Mouse (Mus musculus) heart, embryonic 14.5 days (tissue): ENCODE results near the gene Pan3. TPM values are rescaled to one million over a fixed set of nuclear protein-coding genes. Genes with fewer than 3 reads are reported as not detected.
"Not testable (repeated sequence)": the region's sequence is repeated elsewhere in the genome, so short reads cannot be mapped to it uniquely, and the experiment has no call there.

Experiments used
- ATAC-seq: fragments of 200-750 bp; cut with Nextera tagmentation; 2 replicates; pipeline ENCODE4 v1.8.0; 2017; ENCODE audit warnings: low read depth, moderate TSS enrichment; ENCODE audit not compliant: insufficient number of reproducible peaks, insufficient read depth, low FRiP score
- H3K27ac ChIP-seq, 2 experiments: fragments of 200-500 bp in 1 of 2; fragments of 300-500 bp in 1 of 2; sonication (generic) in 1 of 2; replicated peaks in 1 of 2; 2 replicates each; pipeline ENCODE4 v1.5.1; 2012 to 2014; ENCODE audit warnings: low read depth in 2 of 2, low read length in 2 of 2, control low read depth in 1 of 2, mild to moderate bottlenecking in 1 of 2, mixed read lengths in 1 of 2; ENCODE audit not compliant: control insufficient read depth in 1 of 2, insufficient read depth in 1 of 2
- H3K27me3 ChIP-seq: fragments of 300-500 bp; sonication (generic); 2 replicates; pipeline ENCODE4 v1.6.1; 2014; ENCODE audit warnings: mild to moderate bottlenecking, low read length, control low read depth; ENCODE audit not compliant: control insufficient read depth, insufficient read depth
- H3K36me3 ChIP-seq: fragments of 300-500 bp; sonication (generic); 2 replicates; pipeline ENCODE4 v1.6.1; 2014; ENCODE audit warnings: mild to moderate bottlenecking, control low read depth, low read length, mixed read lengths; ENCODE audit not compliant: control insufficient read depth, insufficient read depth
- H3K4me1 ChIP-seq, 2 experiments: fragments of 200-500 bp in 1 of 2; fragments of 300-500 bp in 1 of 2; sonication (generic) in 1 of 2; 2 replicates each; pipeline ENCODE4 v1.6.1; 2012 to 2014; ENCODE audit warnings: low read length in 2 of 2, control low read depth in 1 of 2, mixed read lengths in 1 of 2; ENCODE audit not compliant: control insufficient read depth in 2 of 2, insufficient read depth in 2 of 2
- H3K4me2 ChIP-seq: fragments of 300-500 bp; sonication (generic); 2 replicates; pipeline ENCODE4 v1.6.1; 2014; ENCODE audit warnings: mild to moderate bottlenecking, low read length
- H3K4me3 ChIP-seq, 2 experiments: fragments of 200-500 bp in 1 of 2; fragments of 300-500 bp in 1 of 2; sonication (generic) in 1 of 2; 2 replicates each; pipeline ENCODE4 v1.5.1; 2012 to 2014; ENCODE audit warnings: low read length in 2 of 2, mild to moderate bottlenecking in 2 of 2, control low read depth in 1 of 2, low read depth in 1 of 2, moderate library complexity in 1 of 2; ENCODE audit not compliant: control insufficient read depth in 1 of 2, insufficient read depth in 1 of 2
- H3K9ac ChIP-seq: fragments of 300-500 bp; sonication (generic); 2 replicates; pipeline ENCODE4 v1.6.1; 2014; ENCODE audit warnings: mild to moderate bottlenecking, low read length
- H3K9me3 ChIP-seq: fragments of 300-500 bp; sonication (generic); 2 replicates; pipeline ENCODE4 v1.6.1; 2016; ENCODE audit warnings: low read length, control low read depth; ENCODE audit not compliant: control insufficient read depth
- WGBS: fragments of 180-500 bp; shearing (Covaris S2); extraction: QIAGEN DNeasy Blood & Tissue Kit; methylation state at CpG from one replicate; pipeline ENCODE4 v1.1.7; 2014; 5-methylcytosine and 5-hydroxymethylcytosine counted together
- polyA plus RNA-seq: library from polyadenylated mRNA; unstranded; fragments of >200 nt; fragmentation: Nextera tagmentation; extraction: Ambion mirVana; gene quantifications from 2 replicates; pipeline ENCODE4 v1.2.1, GENCODE M21; 2014

The Pan3 gene
- polyA plus RNA-seq, 1 experiment from 2014 or later, result 55.8 TPM

DNA sequence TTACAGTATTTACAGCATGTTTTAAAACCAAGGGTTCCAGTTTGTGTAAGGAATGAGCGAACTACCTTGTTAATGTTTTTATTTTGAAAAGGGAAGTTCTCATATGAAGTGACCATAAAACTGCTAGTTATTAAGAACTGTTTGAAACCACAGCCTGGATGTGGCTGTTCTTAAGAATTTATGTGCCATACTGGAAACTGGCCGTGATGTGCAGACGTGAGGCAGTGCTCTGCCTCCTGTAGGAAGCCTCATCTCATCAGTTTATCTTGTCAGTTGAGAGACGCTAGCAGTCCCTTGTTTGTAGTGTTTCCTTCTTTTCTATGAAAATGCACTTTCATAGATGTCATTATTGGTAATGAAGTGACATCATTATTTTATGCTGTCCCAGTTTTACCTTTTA, 109.9 kb downstream of the Pan3 start:
- no peak overlapping the region for H3K4me3 ChIP-seq
- no peak overlapping the region for H3K4me2 ChIP-seq
- ATAC-seq, result no peak
- peaks cover 80% of the 10 kb centered on the region for H3K36me3 ChIP-seq
- no peaks in the 10 kb centered on the region for H3K9me3 ChIP-seq
- H3K4me1 ChIP-seq, result no peaks in the 10 kb centered on the region
- WGBS, result 85% methylated on average over 4 of the region's 4 CpGs
- H3K27me3 ChIP-seq, result no peaks in the 10 kb centered on the region
- H3K9ac ChIP-seq, result no peak overlapping the region
- no peak overlapping the region for H3K27ac ChIP-seq

DNA sequence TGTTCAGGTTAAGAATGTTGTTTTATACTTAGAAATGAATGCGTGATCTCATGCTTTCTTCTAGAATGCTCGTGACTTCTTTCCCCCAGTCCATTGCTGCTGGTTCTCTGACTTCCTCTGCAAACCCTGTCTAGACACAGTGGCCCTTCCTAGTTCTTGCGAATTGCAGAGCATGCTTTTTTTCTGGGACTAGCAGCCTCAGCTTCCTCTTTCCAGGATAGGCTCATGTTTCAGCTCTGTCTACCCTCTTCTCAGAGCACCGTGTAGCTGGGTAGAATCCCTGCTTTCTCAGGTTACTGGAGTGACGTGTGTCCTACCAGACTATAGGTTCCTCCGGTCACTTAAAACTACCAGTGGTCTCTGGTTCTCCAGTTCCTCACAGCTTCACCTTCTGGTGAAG, 112.3 kb downstream of the Pan3 start:
- 74% methylated on average over 6 of the region's 6 CpGs for WGBS
- H3K27ac ChIP-seq, result no peak overlapping the region
- H3K4me1 ChIP-seq, result no peaks in the 10 kb centered on the region
- no peaks in the 10 kb centered on the region for H3K9me3 ChIP-seq
- no peak for ATAC-seq
- no peaks in the 10 kb centered on the region for H3K27me3 ChIP-seq
- H3K4me2 ChIP-seq, result no peak overlapping the region
- H3K4me3 ChIP-seq, result no peak overlapping the region
- H3K36me3 ChIP-seq, result peaks cover 83% of the 10 kb centered on the region
- H3K9ac ChIP-seq, result no peak overlapping the region

DNA sequence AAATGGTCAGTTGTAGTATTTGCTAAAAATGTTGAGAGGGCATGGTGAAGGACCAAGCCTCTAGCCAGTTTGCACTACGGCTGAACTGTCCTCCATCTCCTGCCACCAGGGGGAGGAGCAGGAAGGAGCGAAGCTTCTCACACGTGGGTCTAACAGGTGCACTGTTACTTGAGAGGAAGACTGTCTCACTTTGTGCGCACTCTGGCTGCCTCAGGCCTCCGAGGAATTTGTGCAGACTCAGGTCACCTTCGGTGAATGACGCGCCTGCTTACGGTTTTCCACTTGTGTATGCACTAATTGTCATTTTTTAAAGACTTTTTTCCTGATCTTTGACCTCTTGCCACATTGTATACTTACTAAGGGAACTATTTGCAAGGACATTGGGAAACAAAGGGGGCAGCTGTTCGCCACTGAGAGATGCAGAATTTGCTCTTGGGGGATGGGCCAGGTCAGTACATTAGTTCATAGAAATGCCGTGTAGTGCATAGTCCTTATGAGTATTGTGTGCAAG, 115.8 kb downstream of the Pan3 start:
- Histone ChIP-seq H3K4me2 (no peak overlapping the region), H3K9me3 (no peaks in the 10 kb centered on the region), H3K4me1 (no peaks in the 10 kb centered on the region; a peak in 1 of 4 replicates), H3K4me3 (no peak overlapping the region), H3K9ac (no peak overlapping the region), H3K27me3 (no peaks in the 10 kb centered on the region), H3K36me3 (peaks cover 82% of the 10 kb centered on the region), H3K27ac (no peak overlapping the region)
- no peak for ATAC-seq
- WGBS, result 75% methylated on average over 11 of the region's 11 CpGs

DNA sequence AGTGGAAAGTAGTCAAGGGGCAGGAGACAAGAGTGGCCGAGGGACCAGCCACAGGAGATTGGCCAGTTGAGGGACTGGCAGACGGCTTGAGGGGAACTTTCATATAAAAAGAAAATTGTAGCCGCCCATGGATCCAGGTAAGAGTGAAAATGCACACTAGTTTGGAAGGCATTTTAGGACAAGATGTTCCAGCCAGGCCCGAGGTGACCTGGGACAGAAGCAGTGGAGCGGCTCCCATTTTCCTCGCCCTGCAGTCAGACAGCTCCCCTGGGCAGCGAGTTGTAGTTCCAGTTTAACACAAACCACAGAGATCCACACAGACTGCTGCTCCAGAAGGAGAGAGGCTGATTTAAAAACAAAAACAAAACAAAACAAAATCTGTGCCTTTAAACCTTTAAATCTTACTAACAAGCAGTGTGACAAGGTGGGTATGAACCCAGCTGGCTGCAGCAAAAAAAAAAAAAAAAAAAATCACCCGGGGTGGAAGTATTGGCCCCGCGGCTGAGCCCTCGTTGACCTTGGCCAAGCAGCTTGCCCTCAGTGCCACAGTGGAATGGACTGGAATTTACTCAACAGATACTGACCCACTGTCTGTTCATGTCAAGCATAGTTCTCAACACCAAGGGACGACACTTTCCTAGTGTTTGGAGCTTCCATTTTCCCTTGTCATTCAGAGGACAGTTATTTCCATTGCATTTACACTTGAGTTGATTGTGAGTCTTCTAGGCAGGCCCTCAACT, 119.2 kb downstream of the Pan3 start:
- Histone ChIP-seq H3K4me3 (no peak overlapping the region), H3K9me3 (no peaks in the 10 kb centered on the region), H3K27me3 (no peaks in the 10 kb centered on the region), H3K36me3 (peaks cover 73% of the 10 kb centered on the region), H3K27ac (no peak overlapping the region), H3K9ac (no peak overlapping the region), H3K4me2 (no peak overlapping the region), H3K4me1 (no peaks in the 10 kb centered on the region; a peak in 1 of 4 replicates)
- ATAC-seq, result no peak
- WGBS, result 70% methylated on average over 12 of the region's 12 CpGs

DNA sequence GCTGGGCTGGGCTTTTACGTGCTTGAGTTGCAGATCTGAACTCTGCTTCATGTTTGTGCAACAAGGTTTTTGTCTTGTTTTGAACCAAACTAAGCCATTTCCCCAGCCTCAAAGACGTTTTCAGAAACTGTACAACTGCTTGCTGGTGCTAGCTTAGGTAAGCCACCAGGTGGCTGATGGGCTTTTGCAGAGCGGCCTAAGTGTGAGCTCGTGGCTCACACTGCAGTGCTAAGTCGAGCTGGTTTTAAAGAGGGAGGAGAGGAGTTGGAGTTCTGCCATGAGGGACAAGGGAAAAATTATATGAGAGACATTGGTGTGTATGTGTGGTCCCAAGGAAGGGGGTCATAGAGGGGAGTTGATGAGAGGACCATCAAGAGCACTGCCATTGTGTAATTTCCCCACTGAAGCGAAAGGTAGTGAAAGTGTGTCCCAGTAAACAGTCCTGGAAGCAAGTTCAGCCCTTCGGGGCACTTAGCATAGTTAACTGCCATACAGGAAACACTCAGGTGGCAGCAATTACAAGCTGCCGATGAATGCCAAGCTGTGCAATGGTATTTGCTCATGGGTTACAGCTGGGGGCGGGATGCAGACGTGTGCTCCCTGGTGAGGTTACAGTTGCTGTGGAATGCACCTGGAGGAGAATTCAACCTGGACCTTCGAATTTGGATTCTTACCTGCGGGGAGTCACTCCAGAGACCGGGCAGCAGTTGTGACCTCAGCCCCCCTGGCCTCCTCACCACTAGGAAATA, 122.1 kb downstream of the Pan3 start:
- WGBS, result 91% methylated on average over 13 of the region's 13 CpGs
- Histone ChIP-seq H3K4me2 (no peak overlapping the region), H3K27me3 (no peaks in the 10 kb centered on the region), H3K27ac (no peak overlapping the region), H3K9me3 (no peaks in the 10 kb centered on the region), H3K4me3 (no peak overlapping the region), H3K4me1 (no peaks in the 10 kb centered on the region; a peak in 1 of 4 replicates), H3K36me3 (peaks cover 50% of the 10 kb centered on the region), H3K9ac (no peak overlapping the region)
- ATAC-seq, result no peak

DNA sequence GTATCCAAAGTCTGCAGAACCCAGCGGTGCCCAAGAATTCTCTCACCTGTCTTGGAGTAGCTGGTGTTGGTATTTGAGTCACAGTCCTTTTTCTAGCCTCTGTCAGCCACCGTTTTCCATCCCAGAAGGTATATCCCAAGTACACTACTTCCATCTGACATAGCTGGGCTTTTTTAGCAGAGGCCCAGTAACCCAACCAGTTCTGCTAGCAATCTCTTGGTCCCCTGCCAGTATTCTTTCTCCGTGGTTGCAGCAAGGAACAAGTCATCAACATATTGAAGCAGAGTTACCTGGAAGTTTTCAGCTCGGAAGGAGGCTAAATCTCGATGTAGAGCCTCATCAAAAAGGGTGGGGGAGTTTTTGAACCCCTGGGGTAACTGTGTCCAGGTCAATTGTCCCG, 127.7 kb downstream of the Pan3 start:
- H3K4me1 ChIP-seq, ATAC-seq, H3K4me2 ChIP-seq, H3K9me3 ChIP-seq, H3K36me3 ChIP-seq, H3K9ac ChIP-seq, H3K4me3 ChIP-seq, H3K27me3 ChIP-seq, H3K27ac ChIP-seq: not testable (repeated sequence)
- WGBS, result 53% methylated on average over 5 of the region's 6 CpGs

DNA sequence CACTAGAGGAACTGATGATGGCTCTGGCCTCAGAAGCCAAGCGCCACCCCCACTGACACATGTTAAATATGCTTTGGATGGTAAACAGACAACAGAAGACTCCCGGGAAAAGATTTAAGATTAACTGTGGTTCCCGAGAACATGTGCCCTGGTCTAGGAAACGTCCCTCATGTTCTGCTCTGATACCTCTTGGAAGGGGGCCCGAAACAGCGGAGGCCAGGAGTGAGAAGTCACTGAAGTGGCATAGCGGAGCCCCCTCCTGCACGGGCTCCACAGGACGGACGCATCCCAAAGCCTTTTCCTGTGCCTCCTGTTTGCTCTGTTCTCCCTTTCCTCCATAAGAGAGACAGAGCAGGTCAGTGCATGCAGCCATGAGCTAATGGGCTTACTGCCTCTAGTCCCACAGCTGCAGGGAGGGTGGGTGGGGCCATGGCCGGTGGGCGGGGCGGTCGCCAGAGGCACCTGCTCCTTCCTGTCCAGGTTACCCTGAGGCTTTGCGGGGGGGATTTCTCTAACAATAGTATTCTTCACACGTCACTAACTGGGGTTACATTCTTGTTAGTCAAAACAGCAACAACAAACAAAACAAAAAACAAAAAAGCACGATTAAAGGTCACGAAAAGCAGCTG, 133.7 kb downstream of the Pan3 start:
- WGBS, result 54% methylated on average over 18 of the region's 18 CpGs
- Histone ChIP-seq H3K4me3 (no peak overlapping the region), H3K4me2 (peak overlapping the region; percentile 21; the same call in 1 of the 2 replicates), H3K4me1 (no peaks in the 10 kb centered on the region; a peak in 1 of 4 replicates), H3K9me3 (no peaks in the 10 kb centered on the region), H3K27ac (no peak overlapping the region), H3K9ac (no peak overlapping the region), H3K27me3 (no peaks in the 10 kb centered on the region), H3K36me3 (0 out of 2 replicates have a peak, but pooled peaks cover 3% of the 10 kb centered on the region)
- ATAC-seq, result no peak
